Mouse (Mus musculus) liver, embryonic 14.5 days (tissue): Measurements from ENCODE around the gene Tnc.

Source experiments
- CTCF ChIP-seq: IDR thresholded peaks from 2 replicates; pipeline ENCODE4 v1.5.1; 2016; ENCODE audit warnings: antibody characterized with exemption, low read depth, control low read depth
- EP300 ChIP-seq: IDR thresholded peaks from 2 replicates; pipeline ENCODE4 v1.6.1; 2016; ENCODE audit warnings: antibody characterized with exemption, low read depth

DNA sequence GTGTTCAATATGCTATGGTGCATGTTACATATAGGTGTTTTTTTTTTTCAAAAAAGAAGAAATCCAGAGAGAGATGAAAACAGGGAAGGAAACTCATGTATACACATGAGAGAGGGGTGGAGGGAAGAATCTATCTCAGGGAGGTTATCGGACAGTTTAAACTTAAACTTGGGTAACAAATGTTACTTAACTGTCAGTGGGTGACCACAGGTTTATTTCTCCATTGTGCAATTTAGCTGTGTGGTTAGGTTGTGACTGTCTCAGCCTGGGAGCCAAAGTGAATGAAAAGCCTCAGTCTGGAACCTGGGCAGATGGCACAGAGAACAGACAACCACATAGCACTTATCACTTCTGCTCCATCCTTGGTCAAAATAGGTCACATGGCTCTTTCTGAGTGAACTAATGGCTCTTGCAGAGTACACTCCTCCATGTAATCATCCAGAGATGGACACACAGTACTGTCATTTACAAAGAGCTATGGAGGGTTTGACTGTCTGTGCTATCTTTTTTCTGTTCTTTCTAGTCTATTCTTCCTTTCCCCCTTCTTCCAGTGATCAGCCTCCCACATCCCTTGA is 39.3 kb upstream of the Tnc start:
- no peak for TF ChIP-seq EP300
- TF ChIP-seq CTCF: no peak
